Mouse (Mus musculus) layer of hippocampus, postnatal 25 days (tissue): ENCODE data around the gene Metap1d. TPM values are rescaled to one million over a fixed set of nuclear protein-coding genes. Genes with fewer than 3 reads are reported as not detected.
A peak's percentile ranks its signal among the peaks of the same experiment; 100 is the strongest.

Experiments used
- DNase-seq, 2 experiments: peaks; one replicate each; pipeline ENCODE4 v3.0.0; 2022; ENCODE audit warnings: mixed read lengths in 2 of 2, low spot score in 1 of 2; ENCODE audit errors: extremely low spot score in 1 of 2
- total RNA-seq, 2 experiments: library from RNA; stranded (reverse); gene quantifications; 2 replicates each; pipeline ENCODE4 v1.2.3; 2021

Metap1d gene
- total RNA-seq, 2 experiments from 2014 or later, result 18.1 to 26.8 TPM

GRCm38 (mm10) chr2:71543531-71543930, 90.5 kb downstream of the Metap1d start:
- DNase-seq, result no peak

- DNase-seq, result no peak
Observed at GRCm38 (mm10) chr2:71543948-71544347, 90.9 kb downstream of the Metap1d start.

GRCm38 (mm10) chr2:71544391-71545285, 91.6 kb downstream of the Metap1d start:
- no peak for DNase-seq

GRCm38 (mm10) chr2:71545401-71545881, 92.4 kb downstream of the Metap1d start:
- no peak for DNase-seq

- DNase-seq, result no peak
Observed at GRCm38 (mm10) chr2:71545882-71546639, 93.0 kb downstream of the Metap1d start.

- no peak for DNase-seq
Observed at GRCm38 (mm10) chr2:71546640-71547071, 93.6 kb downstream of the Metap1d start, which contains the start of gene Dlx2. Gene Dlx2, minus strand, starts transcription at chr2:71546754.

- DNase-seq, result peak in 1 of 2 experiments; percentile 71
Observed at GRCm38 (mm10) chr2:71547829-71548228, 94.8 kb downstream of the Metap1d start.

GRCm38 (mm10) chr2:71550330-71550729, 97.3 kb downstream of the Metap1d start:
- DNase-seq, result no peak

- no peak for DNase-seq
Observed at GRCm38 (mm10) chr2:71551704-71552103, 98.6 kb downstream of the Metap1d start.

- DNase-seq, result no peak
Observed at GRCm38 (mm10) chr2:71556071-71556470, 103.0 kb downstream of the Metap1d start.

GRCm38 (mm10) chr2:71566466-71566865, 113.4 kb downstream of the Metap1d start:
- no peak for DNase-seq

- DNase-seq, result no peak
Observed at GRCm38 (mm10) chr2:71573736-71574135, 120.7 kb downstream of the Metap1d start.

Other genes starting within 250 kb of the Metap1d start
- gene Dync1i2, start 241.6 kb upstream of the Metap1d start, total RNA-seq, result 100 to 1,000 TPM; 124 to 137 TPM
- gene Slc25a12, start 85.5 kb upstream of the Metap1d start, total RNA-seq, result 100 to 1,000 TPM; 163 to 165 TPM
- gene Hat1, start 64.3 kb upstream of the Metap1d start, total RNA-seq, result 10 to 100 TPM; 16.2 to 18.3 TPM
- gene Dlx1, start 74.8 kb downstream of the Metap1d start, total RNA-seq, result 10 to 100 TPM; 13.6 to 19.3 TPM
- gene Dlx2, start 93.5 kb downstream of the Metap1d start, total RNA-seq, result 1 to 10 TPM; 5.7 to 6.0 TPM